Mouse (Mus musculus) cerebellum, postnatal 4 days (tissue): ENCODE results near the gene Kl.
A peak's percentile ranks its signal among the peaks of the same experiment; 100 is the strongest.

ENCODE experiments used
- DNase-seq, 2 experiments: peaks; one replicate each; pipeline ENCODE4 v3.0.0; 2022; ENCODE audit warnings: low spot score in 2 of 2, mixed read lengths in 1 of 2

The Kl gene

DNA sequence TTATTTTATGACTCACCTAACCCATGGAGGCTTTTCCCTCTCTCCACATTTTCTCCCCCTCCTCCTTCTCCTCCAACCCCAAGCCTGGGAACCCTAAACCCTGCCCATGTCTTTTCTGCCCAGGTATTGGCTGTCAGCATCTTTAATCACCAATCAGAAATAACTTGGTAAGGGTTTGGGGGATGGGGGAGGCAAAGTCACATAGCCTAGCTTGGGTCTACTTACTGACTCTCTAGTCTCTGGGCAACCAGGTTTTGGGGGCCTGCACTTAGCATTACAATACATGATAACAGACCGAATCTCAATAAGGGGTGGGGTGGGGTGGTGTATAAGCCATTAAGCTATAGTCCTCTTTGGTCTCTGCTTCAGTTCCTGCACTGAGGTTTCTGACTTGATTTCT lies 10.3 kb downstream of the Kl start:
- DNase-seq = no peak

DNA sequence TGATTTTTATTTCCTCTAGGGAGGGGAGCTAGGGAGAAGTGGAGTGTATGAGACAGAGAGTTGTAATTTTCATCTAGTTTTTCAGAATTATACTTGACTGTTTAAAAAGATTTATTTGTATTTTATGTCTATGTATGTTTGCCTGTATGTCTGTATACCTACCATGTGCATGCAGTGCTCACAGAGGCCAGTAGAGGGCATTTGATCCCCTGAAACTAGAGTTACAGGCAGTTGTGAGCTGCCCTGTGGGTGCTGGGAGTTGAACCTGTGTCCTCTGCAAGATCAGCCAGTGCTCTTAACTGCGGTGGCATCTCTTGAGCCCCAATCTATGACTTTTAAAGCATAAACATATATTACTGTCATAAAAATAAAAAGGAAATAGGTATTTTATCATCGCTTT lies 15.5 kb downstream of the Kl start:
- DNase-seq = no peak

DNA sequence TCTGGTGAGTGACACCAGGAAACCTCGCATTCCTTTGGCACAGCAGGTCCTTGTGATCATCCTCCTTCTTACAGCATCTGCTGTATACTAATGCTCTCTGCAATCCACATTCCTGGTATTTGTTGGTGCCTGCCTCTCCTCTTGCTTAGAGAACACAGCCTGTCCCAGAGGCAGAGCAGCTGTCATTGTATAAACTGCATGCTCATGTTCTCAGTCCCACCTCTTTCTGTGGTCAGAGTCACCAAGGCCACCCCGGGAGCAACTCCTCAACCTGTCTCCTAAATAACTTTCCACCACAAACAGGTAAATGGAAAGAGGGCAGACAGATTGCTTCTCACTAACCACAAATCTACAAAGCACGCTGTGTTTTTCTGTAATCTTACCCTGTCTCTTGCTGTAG lies 18.1 kb downstream of the Kl start:
- no peak for DNase-seq

DNA sequence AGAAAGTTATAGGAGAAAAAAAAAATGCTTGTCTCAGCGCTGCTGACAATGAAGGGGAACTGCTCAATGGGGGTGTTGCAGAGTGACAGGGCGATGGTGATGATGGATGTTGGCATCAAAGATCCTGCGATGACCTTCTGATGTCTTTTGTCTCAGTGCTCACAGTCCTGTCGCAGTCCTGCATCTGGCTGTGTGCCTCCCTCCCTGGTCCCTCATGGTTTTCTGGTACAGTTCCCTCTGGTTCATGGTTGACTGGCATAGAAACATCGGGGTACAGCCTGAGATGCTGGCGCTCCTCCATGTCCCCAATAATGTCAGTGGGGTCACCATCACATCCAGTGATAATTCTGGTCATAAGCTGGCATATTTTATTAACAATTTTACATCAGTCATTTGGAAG lies 18.7 kb downstream of the Kl start:
- no peak for DNase-seq

DNA sequence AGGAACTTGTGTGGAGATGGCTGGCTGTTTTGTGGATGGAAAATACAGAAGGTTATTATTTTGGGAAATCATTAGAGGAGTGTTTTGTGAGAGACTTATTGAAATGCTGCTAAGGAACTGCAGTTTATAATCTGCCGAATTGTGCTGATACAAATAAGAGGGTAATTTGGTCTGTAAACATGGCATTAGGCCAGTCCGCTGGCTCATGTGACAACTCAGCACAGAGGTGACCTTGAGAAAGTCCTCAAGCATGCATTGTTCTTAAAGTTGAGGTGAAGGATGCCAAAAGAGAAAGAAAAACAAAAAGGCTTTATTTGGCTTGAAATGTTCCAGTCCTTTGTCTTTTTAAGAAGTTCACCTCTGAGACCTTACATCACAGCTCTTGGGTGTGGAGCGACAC lies 21.8 kb downstream of the Kl start:
- no peak for DNase-seq

GRCm38 (mm10) chr5:150977383-150977958 lies 25.1 kb downstream of the Kl start:
- no peak for DNase-seq

GRCm38 (mm10) chr5:150979341-150980136 lies 27.1 kb downstream of the Kl start:
- DNase-seq = no peak

DNA sequence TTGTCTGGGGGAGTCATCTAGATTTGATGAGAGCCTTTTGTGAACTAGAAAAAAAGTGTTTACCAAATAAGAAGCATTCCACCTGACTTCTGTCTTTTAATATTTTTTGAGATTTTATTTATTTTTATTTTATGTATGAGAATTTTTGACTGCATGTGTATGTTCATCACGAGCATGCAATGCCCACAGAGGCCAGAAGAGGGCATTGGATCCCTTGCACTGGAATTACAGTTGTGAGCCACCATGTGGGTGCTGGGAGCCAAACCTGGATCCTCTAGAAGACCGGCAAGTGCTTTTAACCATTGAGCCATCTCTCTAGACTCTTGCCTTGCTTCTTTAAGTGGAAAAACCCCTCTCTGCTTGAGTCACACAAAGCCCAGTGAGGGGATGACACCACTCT lies 29.7 kb downstream of the Kl start:
- no peak for DNase-seq

DNA sequence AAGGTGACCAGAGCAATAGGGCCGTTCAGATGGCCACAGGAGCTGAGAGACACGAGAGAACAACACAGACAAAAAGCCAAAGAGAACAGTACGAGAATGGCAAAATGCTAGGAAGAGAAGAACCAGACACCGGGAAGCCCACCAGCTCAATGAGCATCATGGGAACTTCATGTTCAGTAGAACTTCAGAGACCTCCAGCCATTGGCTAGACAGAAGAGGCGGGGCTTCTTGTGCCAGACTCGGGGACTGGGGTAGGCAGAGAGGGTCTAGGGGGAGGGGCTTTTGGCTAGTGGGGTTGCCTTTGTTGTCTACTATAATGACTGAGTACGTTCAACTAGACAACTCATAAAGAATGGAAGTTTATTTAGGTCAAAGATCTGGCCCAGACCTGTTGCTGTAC lies 41.7 kb downstream of the Kl start:
- DNase-seq = no peak

DNA sequence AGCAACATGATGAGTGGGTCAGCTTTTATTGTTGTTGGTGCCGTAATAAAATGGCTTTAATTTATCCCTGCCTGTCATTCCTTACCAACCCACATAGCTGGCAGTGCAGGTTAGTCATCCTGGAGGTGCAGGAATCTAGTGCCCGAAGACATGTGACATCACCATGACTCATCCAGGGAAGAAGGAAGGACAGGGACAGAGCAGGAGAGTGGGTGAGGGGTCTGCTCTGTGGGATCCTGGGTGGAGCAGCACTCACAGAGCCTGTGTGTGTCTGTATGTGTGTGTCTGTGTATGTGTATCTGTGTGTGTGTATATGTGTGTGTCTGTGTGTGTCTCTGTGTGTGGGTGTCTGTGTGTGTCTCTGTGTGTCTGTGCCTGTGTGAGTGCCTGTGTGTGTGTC lies 44.2 kb downstream of the Kl start:
- no peak for DNase-seq

DNA sequence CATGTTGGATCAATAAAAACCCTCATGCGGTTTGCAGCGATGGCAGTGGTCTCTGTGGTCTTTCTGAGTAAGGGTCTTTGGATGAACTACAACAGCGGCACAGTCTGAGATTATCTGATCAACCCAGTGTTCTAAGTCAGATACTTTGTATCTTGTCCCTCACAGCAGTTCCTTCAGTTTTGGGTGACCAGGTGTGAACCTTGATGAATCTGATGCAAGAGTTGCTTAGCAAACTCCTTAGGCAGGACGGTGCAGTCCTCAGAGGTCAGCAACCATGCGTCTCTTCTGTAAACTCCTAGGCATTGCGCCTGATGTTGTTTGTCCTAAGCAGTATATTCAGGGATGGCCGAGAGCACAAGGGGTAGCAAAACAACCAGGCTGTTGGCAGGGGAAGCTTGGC lies 48.7 kb downstream of the Kl start:
- no peak for DNase-seq

GRCm38 (mm10) chr5:151002051-151002450 lies 49.6 kb downstream of the Kl start:
- no peak for DNase-seq

DNA sequence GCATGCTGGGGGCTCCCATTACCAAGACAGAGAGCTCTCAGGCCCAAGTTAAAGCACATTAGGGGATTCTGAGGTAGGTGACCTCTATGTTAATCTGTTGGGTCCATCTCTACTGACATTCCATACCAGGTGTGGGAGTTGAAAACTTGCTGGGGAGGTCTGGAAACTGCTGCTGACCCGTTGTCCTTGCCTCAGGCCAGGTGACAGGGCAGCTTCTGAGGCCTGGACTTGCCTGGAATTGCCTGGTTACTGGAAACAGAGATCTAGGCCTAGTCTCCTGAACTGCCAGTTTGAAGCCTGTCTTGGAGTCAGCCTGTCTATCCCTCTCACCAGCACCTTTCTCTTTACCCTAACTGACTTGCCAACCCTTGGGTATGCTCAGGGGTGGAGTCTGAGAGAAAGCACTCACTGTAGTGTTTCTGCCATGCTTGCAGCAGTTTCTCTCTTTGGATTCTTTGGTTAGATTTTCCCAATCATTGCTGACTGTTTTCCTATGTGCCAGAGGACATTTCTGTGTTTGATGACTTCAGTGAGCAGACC lies 51.9 kb downstream of the Kl start:
- DNase-seq = no peak

DNA sequence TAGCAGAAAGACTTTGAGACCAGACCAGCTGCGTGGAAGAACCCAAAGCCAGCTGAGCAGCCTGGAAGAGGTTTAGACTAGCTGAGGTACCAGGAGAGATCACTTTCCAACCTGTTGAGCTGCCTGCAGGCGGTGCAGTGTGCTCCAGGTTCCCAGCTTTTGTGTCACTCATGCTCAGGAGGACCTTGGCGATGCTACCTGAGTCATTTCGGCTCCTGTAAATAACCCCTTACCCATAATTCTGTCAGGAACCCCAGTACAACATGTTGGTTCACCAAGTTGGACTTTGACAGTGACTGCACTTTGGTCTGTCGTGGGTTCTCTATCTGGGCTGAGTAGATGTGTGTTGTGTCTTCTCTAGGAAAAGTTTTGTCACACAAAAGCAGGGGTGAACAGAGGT lies 66.0 kb downstream of the Kl start:
- DNase-seq = no peak

GRCm38 (mm10) chr5:151018959-151019358 lies 66.6 kb downstream of the Kl start:
- no peak for DNase-seq

GRCm38 (mm10) chr5:151020031-151020820 lies 67.8 kb downstream of the Kl start:
- DNase-seq = no peak

DNA sequence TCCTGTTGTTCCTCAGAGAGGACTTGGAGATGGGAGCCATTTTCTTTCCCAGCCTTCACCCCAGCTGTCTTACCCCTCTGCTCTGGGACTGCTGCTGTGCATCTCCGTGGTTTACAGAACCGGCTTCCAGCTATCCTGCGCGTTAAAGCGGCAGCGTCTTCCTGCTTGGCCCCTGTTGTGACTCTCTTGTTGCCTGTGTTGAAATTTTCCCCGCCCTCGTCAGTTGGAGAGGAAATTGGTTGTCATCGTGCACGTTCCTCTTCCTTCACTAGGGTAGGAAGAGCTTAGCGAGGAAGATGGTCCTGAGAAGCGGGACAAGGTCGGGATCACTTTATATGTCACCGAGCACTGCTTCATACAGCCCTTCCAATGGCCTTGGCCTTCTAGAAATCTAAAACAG lies 68.4 kb downstream of the Kl start:
- no peak for DNase-seq

DNA sequence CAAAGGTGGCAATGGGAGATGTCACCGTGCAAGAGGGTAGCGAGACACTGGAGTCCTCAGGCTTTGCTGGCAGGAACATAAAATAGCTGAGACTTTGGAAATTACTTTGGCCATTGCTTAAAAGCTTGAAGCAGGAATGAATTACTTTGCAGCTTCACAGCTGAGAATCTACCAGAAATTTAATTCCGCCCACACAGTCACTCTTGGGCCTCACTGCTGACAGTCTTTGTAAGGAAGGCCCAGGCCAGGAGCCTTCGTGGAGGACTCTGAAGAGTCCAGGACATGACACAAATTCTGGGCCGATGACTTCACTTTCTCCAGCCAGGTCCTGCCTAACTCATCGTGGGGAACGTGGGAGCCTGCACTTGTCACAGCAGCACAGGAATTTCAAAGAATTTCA lies 69.6 kb downstream of the Kl start:
- DNase-seq = no peak

- no peak for DNase-seq
Measured at GRCm38 (mm10) chr5:151022939-151023338, 70.5 kb downstream of the Kl start.

- DNase-seq = peak in 1 of 2 experiments; percentile 47
Measured at GRCm38 (mm10) chr5:151023461-151023860, 71.1 kb downstream of the Kl start.

- no peak for DNase-seq
Measured at GRCm38 (mm10) chr5:151024483-151024882, 72.1 kb downstream of the Kl start.

- DNase-seq = no peak
Measured at GRCm38 (mm10) chr5:151026069-151026468, 73.7 kb downstream of the Kl start.

GRCm38 (mm10) chr5:151027171-151027570 lies 74.8 kb downstream of the Kl start:
- DNase-seq = peak in 1 of 2 experiments; percentile 42
